Mouse (Mus musculus) spleen, adult 2 months (tissue): ENCODE data around the gene Gm128. TPM values are rescaled to one million over a fixed set of nuclear protein-coding genes. Genes with fewer than 3 reads are reported as not detected.

Experiments used
- DNase-seq, 2 experiments: peaks; one replicate each; pipeline versions ENCODE4 v3.0.0 to v3.0.0-alpha.2; 2012 to 2021; ENCODE audit warnings: low spot score in 2 of 2, low read depth in 1 of 2
- H3K27ac ChIP-seq: fragments of 200-500 bp; 2 replicates; pipeline ENCODE4 v1.5.1; 2012; ENCODE audit warnings: low read length, inconsistent platforms; ENCODE audit not compliant: insufficient read depth
- H3K27me3 ChIP-seq: fragments of 200-500 bp; 2 replicates; pipeline ENCODE4 v1.6.1; 2012; ENCODE audit warnings: mild to moderate bottlenecking, moderate library complexity, low read length, inconsistent platforms; ENCODE audit not compliant: control insufficient read depth, insufficient read depth
- H3K36me3 ChIP-seq: fragments of 200-500 bp; 2 replicates; pipeline ENCODE4 v1.6.1; 2012; ENCODE audit warnings: mild to moderate bottlenecking, low read length, inconsistent platforms; ENCODE audit not compliant: control insufficient read depth, insufficient read depth
- H3K4me1 ChIP-seq: fragments of 200-500 bp; 2 replicates; pipeline ENCODE4 v1.6.1; 2011; ENCODE audit warnings: inconsistent platforms; ENCODE audit not compliant: control insufficient read depth, insufficient read depth, insufficient read length
- H3K4me3 ChIP-seq: fragments of 200-500 bp; 2 replicates; pipeline ENCODE4 v1.5.1; 2011; ENCODE audit warnings: mild to moderate bottlenecking, inconsistent platforms; ENCODE audit not compliant: insufficient read depth, insufficient read length; ENCODE audit errors: extremely low read depth
- CTCF ChIP-seq: fragments of 200-500 bp; IDR thresholded peaks from 2 replicates; pipeline ENCODE4 v1.5.1; 2011; ENCODE audit warnings: mild to moderate bottlenecking, inconsistent platforms; ENCODE audit not compliant: insufficient read depth, insufficient read length, insufficient replicate concordance; ENCODE audit errors: extremely low read depth
- POLR2A ChIP-seq: fragments of 200-500 bp; IDR thresholded peaks from 2 replicates; pipeline ENCODE4 v1.6.1; 2011; ENCODE audit warnings: low read depth, low read length, inconsistent platforms
- WGBS: fragments of 180-500 bp; shearing (Covaris S2); methylation state at CpG from one replicate; pipeline ENCODE4 v1.1.7; 2018; 5-methylcytosine and 5-hydroxymethylcytosine counted together
- polyA plus RNA-seq: library from polyadenylated mRNA; depleted of rRNA; stranded (reverse); fragments of >200 nt; gene quantifications from 2 replicates; pipeline ENCODE4 v1.2.3, GENCODE M21; 2012; rRNA removed

Gm128 gene
- polyA plus RNA-seq, result 0.18 and 0.52 TPM in 2 replicates

GRCm38 (mm10) chr3:95241498-95241897, at the start of gene Gm128:
Gene Gm128 (minus strand): TSS chr3:95241598.
- Histone ChIP-seq H3K27me3 (no peaks in the 10 kb centered on the region), H3K4me1 (no peaks in the 10 kb centered on the region), H3K27ac (no peak within 1 kb of the TSS), H3K4me3 (no peak within 1 kb of the TSS), H3K36me3 (peaks cover 7% of the 10 kb centered on the region)
- TF ChIP-seq POLR2A, result no peak
- no peak for TF ChIP-seq CTCF
- WGBS, result 91% methylated on average over 7 of the region's 7 CpGs
- no peak for DNase-seq

- DNase-seq, result no peak
- no peak for TF ChIP-seq POLR2A
- TF ChIP-seq CTCF, result no peak
- no peak overlapping the region for H3K4me3 ChIP-seq
- H3K36me3 ChIP-seq, result peaks cover 26% of the 10 kb centered on the region
- WGBS, result 53% methylated on average over 4 of the region's 4 CpGs
- no peaks in the 10 kb centered on the region for H3K27me3 ChIP-seq
- H3K27ac ChIP-seq, result no peak overlapping the region
- no peaks in the 10 kb centered on the region; the same call in 1 of the 2 replicates for H3K4me1 ChIP-seq
Observed at GRCm38 (mm10) chr3:95291041-95291440, 49.6 kb upstream of the Gm128 start.

- peaks cover 23% of the 10 kb centered on the region for H3K36me3 ChIP-seq
- 90% methylated on average over 6 of the region's 6 CpGs for WGBS
- H3K27me3 ChIP-seq, result no peaks in the 10 kb centered on the region
- no peak for TF ChIP-seq POLR2A
- H3K4me1 ChIP-seq, result no peaks in the 10 kb centered on the region; the same call in 1 of the 2 replicates
- no peak overlapping the region for H3K27ac ChIP-seq
- no peak for DNase-seq
- no peak overlapping the region for H3K4me3 ChIP-seq
Observed at GRCm38 (mm10) chr3:95290156-95290555, 48.8 kb upstream of the Gm128 start.

- no peaks in the 10 kb centered on the region; the same call in 1 of the 2 replicates for H3K4me1 ChIP-seq
- TF ChIP-seq POLR2A (no peak), CTCF (no peak)
- H3K27me3 ChIP-seq, result no peaks in the 10 kb centered on the region
- no peak overlapping the region for H3K27ac ChIP-seq
- WGBS, result 91% methylated on average over 4 of the region's 4 CpGs
- DNase-seq, result no peak
- H3K36me3 ChIP-seq, result peaks cover 20% of the 10 kb centered on the region
- H3K4me3 ChIP-seq, result no peak overlapping the region
Observed at GRCm38 (mm10) chr3:95289419-95289818, 48.0 kb upstream of the Gm128 start.

- 98% methylated on average over 3 of the region's 3 CpGs for WGBS
- H3K27ac ChIP-seq, result no peak overlapping the region
Observed at GRCm38 (mm10) chr3:95287541-95287940, 46.1 kb upstream of the Gm128 start.

GRCm38 (mm10) chr3:95286510-95286909, 45.1 kb upstream of the Gm128 start:
- no peak overlapping the region for H3K27ac ChIP-seq
- H3K36me3 ChIP-seq, result peaks cover 11% of the 10 kb centered on the region
- no peak for TF ChIP-seq POLR2A
- no peak for TF ChIP-seq CTCF
- no peak overlapping the region for H3K4me3 ChIP-seq
- H3K4me1 ChIP-seq, result no peaks in the 10 kb centered on the region
- DNase-seq, result no peak
- no peaks in the 10 kb centered on the region for H3K27me3 ChIP-seq
- whole genome bisulfite sequencing, result 66% methylated on average over 7 of the region's 7 CpGs

More at GRCm38 (mm10) chr3:95287541-95287940, 46.1 kb upstream of the Gm128 start:
- Histone ChIP-seq H3K4me1 (no peaks in the 10 kb centered on the region), H3K36me3 (peaks cover 13% of the 10 kb centered on the region), H3K27me3 (no peaks in the 10 kb centered on the region), H3K4me3 (no peak overlapping the region)
- no peak for TF ChIP-seq CTCF
- no peak for TF ChIP-seq POLR2A
- no peak for DNase-seq

- DNase-seq, result no peak
- H3K36me3 ChIP-seq, result peaks cover 9% of the 10 kb centered on the region
- no peak overlapping the region for H3K4me3 ChIP-seq
- H3K4me1 ChIP-seq, result no peaks in the 10 kb centered on the region; the same call in 1 of the 2 replicates
- no peak for TF ChIP-seq CTCF
- TF ChIP-seq POLR2A, result no peak
- H3K27me3 ChIP-seq, result no peaks in the 10 kb centered on the region
- WGBS, result 88% methylated on average over 5 of the region's 5 CpGs
- H3K27ac ChIP-seq, result no peak overlapping the region
Observed at GRCm38 (mm10) chr3:95286011-95286410, 44.6 kb upstream of the Gm128 start.
